Mouse (Mus musculus) urinary bladder, postnatal 14 days (tissue): ENCODE data around the gene Prcd.
A peak's percentile ranks its signal among the peaks of the same experiment; 100 is the strongest.

Source experiments
- DNase-seq: peaks from one replicate; pipeline ENCODE4 v3.0.0; 2021; ENCODE audit warnings: low spot score

Prcd gene

DNA sequence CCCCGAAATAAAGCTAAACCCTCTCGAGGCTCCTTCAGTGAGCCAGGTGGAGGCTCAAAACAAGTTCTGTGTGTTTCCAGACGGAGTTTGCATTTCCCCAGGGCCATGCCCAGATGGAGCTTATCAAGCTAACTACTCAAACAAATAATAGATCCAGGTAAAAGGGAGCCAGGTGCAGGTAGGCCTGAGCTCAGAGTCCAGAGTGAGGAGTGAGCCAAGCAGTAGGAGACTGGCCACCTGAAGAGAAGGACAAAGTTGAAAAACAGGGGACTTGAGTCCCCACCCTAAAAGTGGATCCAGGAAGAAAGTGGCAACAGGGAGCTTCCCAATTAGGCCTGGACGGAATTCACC lies 40.5 kb downstream of the Prcd start:
- peak; percentile 33 for DNase-seq

DNA sequence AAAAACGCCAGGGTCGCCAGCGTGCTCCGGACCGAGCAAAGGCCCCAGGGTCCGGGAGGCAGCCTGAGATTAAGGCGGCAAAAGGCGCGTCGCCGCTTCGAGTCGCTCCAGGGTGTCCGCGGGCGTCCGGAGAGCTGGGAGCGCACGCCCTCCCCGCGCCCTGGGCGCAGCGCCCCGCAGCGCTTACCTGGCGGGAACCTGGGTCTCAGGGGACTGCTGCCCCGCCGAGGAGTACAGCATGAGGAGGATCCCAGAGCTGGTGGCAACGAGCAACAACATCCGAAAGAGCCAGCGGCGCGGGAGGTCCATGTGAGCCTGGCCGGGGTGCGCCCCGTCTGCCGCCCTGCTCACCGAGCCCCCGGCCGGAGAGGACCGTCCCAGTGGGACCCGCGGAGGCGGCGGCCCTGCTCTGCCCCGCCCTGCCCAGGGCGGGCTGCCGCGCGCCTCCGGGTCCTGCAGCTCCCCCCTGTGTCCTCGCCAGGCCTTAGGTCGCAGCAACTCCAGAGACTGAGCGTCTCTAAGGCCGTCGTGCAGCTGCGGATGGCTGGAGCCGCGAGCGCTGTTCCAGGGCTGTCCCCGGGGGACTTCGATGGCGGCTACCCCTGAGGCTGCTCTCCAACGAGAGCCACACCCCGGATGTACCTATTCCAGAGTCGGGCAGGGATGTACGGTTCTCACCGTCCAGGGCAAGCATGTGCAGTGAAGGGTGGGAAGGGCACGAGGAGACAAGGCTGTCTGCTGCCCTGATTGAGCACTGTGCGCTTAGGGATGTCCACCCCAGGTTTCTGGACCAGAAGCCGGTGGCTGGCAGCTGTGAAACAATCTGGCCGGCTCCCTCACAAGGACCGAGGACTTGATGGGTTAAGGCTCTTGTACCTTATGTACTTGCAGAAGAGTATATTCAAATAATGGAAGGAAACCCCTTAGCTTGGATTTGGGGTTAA lies 41.2 kb downstream of the Prcd start:
- peak; percentile 46 for DNase-seq

DNA sequence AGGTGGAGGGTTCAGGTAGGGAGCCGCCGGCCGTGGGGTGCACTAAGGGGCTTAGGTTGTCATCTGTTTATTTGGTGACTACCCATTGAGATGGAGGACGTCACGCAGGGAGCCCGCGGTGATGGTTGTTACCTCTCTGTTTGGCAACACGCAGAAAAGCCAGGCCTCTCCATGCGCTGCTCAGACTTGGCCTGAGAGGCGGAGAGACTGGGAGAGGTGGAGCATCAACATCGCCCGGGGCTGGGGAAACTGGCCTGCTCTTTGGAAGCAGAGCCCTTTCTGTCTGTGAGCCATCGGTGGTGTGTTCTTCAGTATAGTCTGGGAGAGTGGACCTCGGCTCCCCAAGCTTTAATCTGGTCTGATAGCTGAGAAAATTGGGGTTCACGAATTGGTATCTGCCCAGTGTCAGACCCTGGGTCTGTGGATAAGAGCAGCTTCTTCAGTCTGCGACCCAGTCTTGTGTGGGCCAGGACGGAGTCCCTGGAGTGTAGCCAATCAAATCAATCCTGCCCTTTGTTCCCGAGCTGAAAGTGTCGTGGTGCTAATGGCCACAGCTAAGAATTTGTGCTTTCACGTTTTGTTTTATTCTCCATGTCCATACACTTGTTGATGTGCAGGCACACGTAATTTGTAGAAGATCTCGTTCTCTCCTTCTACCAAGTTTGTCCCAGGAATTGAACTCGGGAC lies 42.0 kb downstream of the Prcd start:
- peak; percentile 55 for DNase-seq

DNA sequence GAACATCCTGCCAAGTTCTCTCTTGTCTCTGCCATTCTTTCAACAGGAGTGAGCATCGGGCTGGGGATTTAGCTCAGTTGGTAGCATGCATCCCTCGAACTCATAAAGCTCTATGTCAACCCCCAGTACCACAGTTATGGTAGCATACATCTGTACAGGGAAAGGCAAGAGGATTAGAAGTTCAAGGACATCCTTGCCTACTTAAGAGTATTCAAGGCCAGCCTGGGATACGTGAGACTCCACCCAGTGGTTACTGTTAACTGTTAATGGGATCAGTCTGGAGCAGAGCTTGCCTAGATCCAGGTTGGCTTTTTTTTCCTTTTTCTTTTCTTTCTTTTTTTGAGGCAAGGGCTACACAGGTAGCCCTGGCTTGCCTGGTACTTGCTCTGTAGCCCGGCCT lies 43.1 kb downstream of the Prcd start:
- DNase-seq = no peak

DNA sequence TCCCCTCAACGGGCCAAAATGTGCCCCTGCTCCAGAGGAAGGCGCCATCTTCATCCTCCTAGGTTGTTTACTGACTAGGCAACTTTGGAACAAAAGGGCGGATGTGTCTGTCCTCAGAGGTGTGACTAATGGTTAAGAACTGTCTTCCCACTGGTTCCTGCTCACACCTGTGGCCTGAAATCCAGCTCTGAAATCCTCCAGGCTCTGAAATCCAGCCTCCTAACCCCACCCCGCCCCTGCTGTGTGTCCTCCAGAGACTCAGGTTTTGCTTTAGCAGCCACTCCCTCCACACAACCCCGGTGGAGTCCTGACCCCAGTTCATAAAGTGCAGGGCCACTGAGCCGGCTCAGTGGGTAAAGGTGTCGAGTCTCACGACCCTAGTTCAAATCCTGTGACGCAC lies 44.2 kb downstream of the Prcd start:
- no peak for DNase-seq

DNA sequence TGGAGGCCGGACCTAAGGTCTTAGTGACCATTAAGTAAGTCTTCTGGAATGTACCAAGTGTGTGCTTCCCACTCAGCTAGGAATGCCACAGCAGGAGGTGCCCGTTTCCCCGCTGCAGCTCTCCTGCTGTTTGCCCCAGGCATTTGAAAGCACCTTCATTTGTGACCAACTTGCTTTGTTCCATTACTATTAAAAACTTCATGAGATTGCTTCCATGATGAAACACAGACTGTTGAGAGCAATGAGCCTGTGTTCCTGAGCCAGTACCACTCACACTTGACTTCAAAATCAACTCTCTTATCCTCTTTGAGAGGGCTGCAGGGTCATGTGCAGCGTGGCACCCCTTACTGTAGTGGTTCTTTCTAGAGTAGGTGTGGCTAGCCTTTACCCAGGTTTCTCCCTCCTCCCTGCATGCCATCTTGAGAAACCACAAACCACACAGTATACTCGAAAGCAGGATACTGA lies 48.1 kb downstream of the Prcd start:
- no peak for DNase-seq

DNA sequence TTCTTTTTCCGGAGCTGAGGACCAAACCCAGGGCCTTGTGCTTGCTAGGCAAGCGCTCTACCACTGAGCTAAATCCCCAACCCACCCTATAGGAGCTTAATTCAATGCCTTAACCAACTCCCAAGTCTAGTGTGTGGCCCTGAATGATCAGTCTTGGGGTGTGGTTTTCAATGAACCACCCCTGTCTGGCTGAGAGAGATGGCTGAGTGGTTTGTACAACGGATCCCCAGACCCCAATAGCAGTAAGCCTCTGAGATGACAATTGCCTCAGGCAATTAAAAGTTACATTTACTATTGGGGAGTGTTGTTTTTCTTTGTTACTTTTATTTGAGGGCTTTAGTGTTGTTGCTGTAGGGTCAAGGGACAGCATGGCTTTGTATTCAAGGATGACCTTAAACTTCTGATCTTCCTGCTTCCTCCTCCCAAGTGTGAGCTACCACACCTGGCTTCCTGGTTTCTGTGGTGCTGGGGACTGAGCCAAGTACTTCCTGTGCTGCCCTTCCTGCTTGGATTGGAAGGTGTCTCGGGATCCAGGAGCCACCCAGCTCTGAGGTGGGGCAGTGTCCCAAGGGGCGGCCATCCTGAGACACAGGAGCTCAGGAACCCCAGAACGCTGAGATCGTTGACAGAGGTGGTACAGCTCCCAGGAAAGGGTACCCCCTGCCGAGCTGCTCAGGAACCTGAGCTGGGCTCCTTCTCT lies 51.2 kb downstream of the Prcd start:
- no peak for DNase-seq

DNA sequence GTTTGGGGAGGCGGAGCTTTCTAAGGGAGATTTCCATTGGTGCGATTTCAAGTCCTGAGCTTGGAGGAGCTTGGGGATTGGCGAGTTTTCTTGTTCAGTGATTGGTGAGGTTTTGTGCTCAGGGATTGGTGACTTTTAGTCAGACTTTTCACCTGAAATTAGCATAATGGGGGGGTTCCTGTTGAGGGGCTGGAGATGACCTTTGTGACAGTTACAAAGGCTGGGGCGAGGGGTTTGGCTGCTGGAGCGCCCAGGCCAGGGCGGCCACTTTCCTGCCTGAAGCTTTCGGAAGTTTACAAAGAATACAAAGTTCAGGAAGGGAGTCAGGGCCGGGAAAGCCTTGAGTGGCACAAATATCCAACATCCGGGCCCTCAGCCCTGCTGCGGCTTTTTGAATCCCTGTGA lies 51.9 kb downstream of the Prcd start:
- DNase-seq = no peak

DNA sequence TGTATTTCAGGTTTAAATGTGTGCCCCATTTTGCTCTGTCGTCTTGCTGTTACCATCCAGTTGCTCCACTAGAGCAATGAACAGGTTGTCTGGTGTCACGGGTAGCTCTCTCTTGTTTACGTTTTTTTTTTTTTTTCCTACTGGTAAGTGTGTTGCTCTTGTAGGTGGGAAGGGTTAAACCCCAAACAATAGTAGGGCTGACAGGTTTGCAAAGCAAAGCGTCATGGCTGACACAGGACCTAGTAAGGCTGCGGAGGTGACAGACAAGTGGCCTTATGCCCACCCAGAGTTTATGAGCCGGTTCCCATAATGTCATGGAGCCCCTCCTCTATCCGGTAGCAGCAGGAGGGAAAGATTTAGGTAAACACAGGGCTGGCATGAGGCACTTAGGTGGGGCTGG lies 53.0 kb downstream of the Prcd start:
- no peak for DNase-seq

DNA sequence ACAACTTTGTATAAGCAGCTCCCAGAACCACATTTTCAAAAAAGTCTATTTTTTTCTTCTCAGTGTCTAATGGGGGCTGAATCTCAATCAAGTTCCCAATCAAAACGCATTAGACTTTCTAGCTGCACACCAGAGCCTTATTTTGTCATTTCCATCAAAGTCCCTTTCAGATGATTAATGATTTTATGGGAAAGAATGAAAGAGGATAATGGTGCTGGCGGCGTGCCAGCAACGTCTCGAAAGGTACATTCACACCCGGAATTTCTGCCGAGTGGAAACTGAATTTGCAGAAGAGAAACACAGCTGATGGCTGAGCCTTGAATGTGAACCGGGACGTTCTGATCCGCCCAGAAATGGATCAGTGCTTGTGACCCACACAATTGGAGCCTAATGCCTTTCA lies 56.8 kb downstream of the Prcd start:
- DNase-seq = no peak

DNA sequence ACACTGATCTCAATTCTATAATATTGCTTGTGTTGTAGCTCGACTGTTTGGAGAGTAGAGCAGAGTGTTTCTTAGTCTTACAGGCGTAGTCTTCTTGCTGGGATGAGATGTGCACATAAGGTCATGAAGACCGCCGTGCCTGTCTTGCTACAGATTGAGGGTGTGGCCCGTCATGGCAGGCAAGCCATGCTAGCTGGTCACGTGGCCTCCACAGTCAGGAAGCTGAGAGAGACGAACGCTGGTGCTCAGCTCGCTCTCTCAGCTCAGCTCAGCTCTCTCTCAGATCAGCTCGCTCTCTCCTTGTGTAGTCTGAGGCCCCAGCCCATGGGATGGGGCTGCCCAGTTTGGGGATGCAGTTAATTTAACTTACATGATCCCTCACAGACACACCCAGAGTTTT lies 57.5 kb downstream of the Prcd start:
- no peak for DNase-seq

DNA sequence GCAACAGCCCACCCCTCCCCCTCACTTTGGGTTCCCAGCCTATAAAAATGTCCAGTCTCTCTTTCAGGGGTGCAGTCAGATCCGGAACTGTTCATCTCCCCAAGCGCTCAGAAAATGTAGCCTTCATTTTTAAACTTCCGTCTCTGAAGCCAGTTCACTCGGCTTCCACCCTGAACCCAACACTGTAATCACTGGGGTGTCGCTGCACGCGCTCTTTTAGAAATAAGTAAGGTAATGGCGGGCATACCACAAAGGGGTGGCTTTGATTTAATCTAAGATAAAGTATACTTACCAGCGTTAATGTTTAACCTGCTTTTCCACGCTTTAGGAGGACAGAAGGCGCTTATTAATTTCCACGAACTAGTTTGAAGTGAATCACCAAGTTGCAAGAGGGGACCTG lies 60.7 kb downstream of the Prcd start:
- no peak for DNase-seq
